Mouse (Mus musculus): ENCODE results near the gene Arid3a. TPM values are rescaled to one million over a fixed set of nuclear protein-coding genes. Genes with fewer than 3 reads are reported as not detected.
A peak's percentile ranks its signal among the peaks of the same experiment; 100 is the strongest.

The Arid3a gene
- total and polyA plus RNA-seq, 3 experiments = 48.4 to 114 (median 94.4) TPM

DNA sequence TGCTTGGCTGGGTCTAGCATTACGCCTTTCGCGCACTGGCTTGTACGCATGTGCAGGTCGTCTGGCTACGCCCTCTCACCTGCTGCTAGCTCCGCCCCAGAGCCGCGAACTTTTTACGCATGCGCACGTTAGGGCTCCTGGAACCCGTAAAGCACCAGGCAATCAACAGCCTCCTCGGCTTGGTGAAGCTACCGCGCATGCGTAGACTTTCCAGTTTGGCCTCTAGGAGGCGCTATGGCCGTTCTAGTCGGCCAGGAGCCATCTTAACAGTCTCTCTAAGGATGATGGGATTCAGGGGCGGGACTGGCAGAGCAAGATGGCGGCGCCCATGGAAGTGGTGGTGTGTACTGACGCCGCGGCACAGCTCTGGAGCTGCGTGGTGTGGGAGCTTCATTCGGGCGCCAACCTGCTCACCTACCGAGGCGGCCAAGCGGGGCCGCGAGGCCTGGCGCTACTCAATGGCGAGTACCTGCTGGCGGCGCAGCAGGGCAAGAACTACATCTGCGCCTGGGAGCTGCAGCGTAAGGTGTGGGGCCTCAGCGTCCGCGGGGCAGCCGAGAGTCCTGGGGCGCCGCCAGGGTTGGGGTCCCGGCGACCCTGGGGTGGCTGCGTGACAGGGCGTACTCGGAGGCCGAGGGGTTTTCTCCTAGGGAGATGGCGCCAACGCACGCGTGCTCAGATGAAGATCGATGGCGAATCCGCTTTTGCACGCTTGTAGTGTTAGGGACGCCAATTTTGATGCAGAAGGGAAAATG is 33.2 kb downstream of the Arid3a start, which contains the start of gene Wdr18:
Gene Wdr18, plus strand, starts transcription at position 306 of the 755 bp plus-strand sequence.
- Histone ChIP-seq H3K4me2 (ENCODE audit: insufficient read depth, low read depth, poor library complexity, severe bottlenecking) (peak within 1 kb of the TSS; percentile 83), H3K4me1 (ENCODE audit: control insufficient read depth in 1 of 2, insufficient read depth in 2 of 2) (peaks cover 20 to 43% of the 10 kb centered on the region in 2 experiments), H3K4me3 (replicated peaks in 1 of 3; ENCODE audit: low read depth in 2 of 3, low read length in 2 of 3, poor library complexity in 1 of 3) (peak within 1 kb of the TSS; percentile 85 to 100 (median 96)), H3K36me3 (replicated peaks in 1 of 2; ENCODE audit: control insufficient read depth in 1 of 2, insufficient read depth in 1 of 2, low read length in 1 of 2) (peaks cover 29 to 41% of the 10 kb centered on the region in 2 experiments), H3K27me3 (replicated peaks) (no peaks in the 10 kb centered on the region), H3K79me2 (replicated peaks; ENCODE audit: control insufficient read depth, extremely low read depth, insufficient read depth, poor library complexity, severe bottlenecking) (peaks cover 22% of the 10 kb centered on the region), H3K27ac (ENCODE audit: insufficient read depth, low read depth) (peak within 1 kb of the TSS; percentile 11; the same call in 1 of the 2 replicates), H3K9me3 (replicated peaks; ENCODE audit: low read length) (no peaks in the 10 kb centered on the region), H3K9ac (ENCODE audit: insufficient read depth, low read depth) (peak within 1 kb of the TSS; percentile 63)
- DNase-seq (ENCODE audit: extremely low read depth) = peak; percentile 99
- no peak for TF ChIP-seq UBTF (IDR thresholded peaks at IDR 0.05; ENCODE audit: low read depth, low read length)
- no peak for TF ChIP-seq JUND (conservative IDR thresholded peaks at IDR 0.05; ENCODE audit: low read depth, low read length)
- TF ChIP-seq ELF1 (IDR thresholded peaks at IDR 0.05; ENCODE audit: low read depth, low read length) = peak; percentile 65
- no peak for TF ChIP-seq JUN (IDR thresholded peaks at IDR 0.05; ENCODE audit: insufficient read depth, low read depth, low read length)
- peak; percentile 60; the same call in 1 of the 2 replicates for TF ChIP-seq POLR2AphosphoS2 (IDR thresholded peaks at IDR 0.05; ENCODE audit: low read depth, low read length)
- TF ChIP-seq MAFK (IDR thresholded peaks at IDR 0.05; ENCODE audit: insufficient replicate concordance, low read length) = no peak
- peak; percentile 92 for TF ChIP-seq TCF12 (IDR thresholded peaks at IDR 0.05; ENCODE audit: low read depth, low read length)
- peak; percentile 51; the same call in 1 of the 2 replicates for TF ChIP-seq IRF4 (IDR thresholded peaks at IDR 0.05; ENCODE audit: low read depth, low read length)
- peak; percentile 61; the same call in 1 of the 2 replicates for TF ChIP-seq MAX (IDR thresholded peaks at IDR 0.05; ENCODE audit: low read length)
- peak; percentile 87 for TF ChIP-seq POLR2A (IDR thresholded peaks at IDR 0.05; ENCODE audit: low read depth, low read length)
- peak; percentile 91 for TF ChIP-seq HCFC1 (IDR thresholded peaks at IDR 0.05; ENCODE audit: low read depth, low read length)
- TF ChIP-seq MEF2A (IDR thresholded peaks at IDR 0.05; ENCODE audit: borderline replicate concordance, low read depth, low read length) = peak; percentile 65; the same call in 1 of the 2 replicates
- peak; percentile 82; the same call in 1 of the 2 replicates for TF ChIP-seq KAT2A (IDR thresholded peaks at IDR 0.05; ENCODE audit: insufficient replicate concordance, low read length)
- no peak; the same call in 1 of the 2 replicates for TF ChIP-seq ZC3H11A (IDR thresholded peaks at IDR 0.05; ENCODE audit: low read depth, low read length)
- peak; percentile 60; the same call in 1 of the 2 replicates for TF ChIP-seq MYC (IDR thresholded peaks at IDR 0.05; ENCODE audit: low read depth, low read length)
- TF ChIP-seq USF1 (IDR thresholded peaks at IDR 0.05; ENCODE audit: low read depth, low read length) = no peak
- peak; percentile 90 for TF ChIP-seq SIN3A (IDR thresholded peaks at IDR 0.05; ENCODE audit: low read length)
- no peak for TF ChIP-seq CHD2 (IDR thresholded peaks at IDR 0.05; ENCODE audit: low read length)
- no peak for TF ChIP-seq GABPA (IDR thresholded peaks at IDR 0.05; ENCODE audit: insufficient replicate concordance, low read depth, low read length)
- no peak for TF ChIP-seq PAX5 (IDR thresholded peaks at IDR 0.05; ENCODE audit: low read length)
- no peak for TF ChIP-seq USF2 (conservative IDR thresholded peaks at IDR 0.05; ENCODE audit: low read depth, low read length)
- TF ChIP-seq RAD21 (IDR thresholded peaks at IDR 0.05; ENCODE audit: low read depth, low read length) = peak; percentile 83
- TF ChIP-seq E2F4 (IDR thresholded peaks at IDR 0.05; ENCODE audit: insufficient replicate concordance, low read depth, low read length) = no peak
- peak; percentile 48 for TF ChIP-seq BHLHE40 (IDR thresholded peaks at IDR 0.05; ENCODE audit: low read depth, low read length)
- no peak for TF ChIP-seq ZNF384 (IDR thresholded peaks at IDR 0.05; ENCODE audit: low read depth, low read length)
- no peak for TF ChIP-seq ZKSCAN1 (IDR thresholded peaks at IDR 0.05; ENCODE audit: borderline replicate concordance, low read depth, low read length)
- TF ChIP-seq TBP (conservative IDR thresholded peaks at IDR 0.05; ENCODE audit: low read depth, low read length) = peak; percentile 74; the same call in 1 of the 2 replicates
- no peak for TF ChIP-seq MAZ (IDR thresholded peaks at IDR 0.05; ENCODE audit: low read depth, low read length)
- TF ChIP-seq SMC3 (IDR thresholded peaks at IDR 0.05; ENCODE audit: low read depth, low read length) = peak; percentile 61
- no peak for TF ChIP-seq RCOR1 (conservative IDR thresholded peaks at IDR 0.05; ENCODE audit: low read depth, low read length)
- TF ChIP-seq NRF1 (IDR thresholded peaks at IDR 0.05; ENCODE audit: low read depth, low read length) = peak; percentile 90
- TF ChIP-seq NELFE (IDR thresholded peaks at IDR 0.05; ENCODE audit: low read depth, low read length) = peak; percentile 82
- TF ChIP-seq ETS1 (conservative IDR thresholded peaks at IDR 0.05; ENCODE audit: low read depth, low read length) = no peak
- no peak for TF ChIP-seq EP300 (IDR thresholded peaks at IDR 0.05; ENCODE audit: low read length)
- TF ChIP-seq ZMIZ1 (IDR thresholded peaks at IDR 0.05; ENCODE audit: low read depth, low read length) = no peak
- peak; percentile 56 to 96 for TF ChIP-seq CTCF (conservative IDR thresholded peaks at IDR 0.05 in 1 of 2, IDR thresholded peaks at IDR 0.05 in 1 of 2; ENCODE audit: low read depth in 2 of 2, low read length in 2 of 2)
- TF ChIP-seq MXI1 (IDR thresholded peaks at IDR 0.05; ENCODE audit: low read depth, low read length) = peak; percentile 98
- no peak for TF ChIP-seq CHD1 (IDR thresholded peaks at IDR 0.05; ENCODE audit: low read depth, low read length)
- in situ Hi-C loops (cut with MboI; ENCODE audit: low pct_ligation_motif_present, low pct_unique_long_range_greater_than_20kb, low sequenced_read_pairs) = loop anchor here (5.0 kb wide), 1 partner anchor 33 kb away; the partner anchor contains the start of gene Arid3a
- dilution Hi-C loops (cut with MboI; ENCODE audit: extremely low pct_ligation_motif_present, extremely low pct_unique_long_range_greater_than_20kb, low sequenced_read_pairs) = no loop called here
